Mouse (Mus musculus): ENCODE measurements around the gene Gzmm.

Gene Gzmm

GRCm38 (mm10) chr10:79726090-79726489 lies 37.3 kb downstream of the Gzmm start:
- DNase-seq (ENCODE audit: low spot score): peak; percentile 60

GRCm38 (mm10) chr10:79728323-79729249 lies 39.8 kb downstream of the Gzmm start:
- DNase-seq (ENCODE audit: low spot score): peak; percentile 55

DNA sequence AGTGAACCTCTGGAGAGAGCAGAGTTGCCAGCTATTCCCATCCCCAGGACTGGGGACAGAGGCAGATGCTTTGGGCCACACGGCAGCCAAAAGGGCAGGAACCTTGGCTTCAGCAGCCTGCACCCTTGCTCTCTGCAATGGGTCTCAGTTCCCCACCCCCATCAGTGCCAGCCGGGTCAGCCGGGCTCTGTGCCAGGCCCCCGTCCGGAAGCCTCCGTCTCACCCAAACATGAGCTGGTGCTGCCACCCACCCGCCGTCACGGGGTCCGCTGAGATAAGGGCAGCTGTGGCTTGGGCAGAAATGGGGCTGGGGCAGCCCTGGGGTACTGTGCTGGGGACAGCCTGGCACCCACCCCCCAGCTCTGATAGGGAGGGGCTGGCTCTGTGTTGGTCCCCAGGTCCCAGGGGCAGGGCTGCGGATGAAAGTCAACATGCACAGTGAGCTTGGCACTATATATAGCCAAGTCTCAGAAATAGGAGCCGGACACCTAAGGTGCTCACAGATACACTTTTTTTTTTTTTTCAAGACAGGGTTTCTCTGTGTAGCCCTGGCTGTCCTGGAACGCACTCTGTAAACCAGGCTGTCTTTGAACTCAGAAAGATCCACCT lies 40.6 kb downstream of the Gzmm start:
- peak; percentile 68 for DNase-seq (ENCODE audit: low spot score)

- no peak for DNase-seq (ENCODE audit: low spot score)
Measured at GRCm38 (mm10) chr10:79732500-79732899, 43.7 kb downstream of the Gzmm start.

DNA sequence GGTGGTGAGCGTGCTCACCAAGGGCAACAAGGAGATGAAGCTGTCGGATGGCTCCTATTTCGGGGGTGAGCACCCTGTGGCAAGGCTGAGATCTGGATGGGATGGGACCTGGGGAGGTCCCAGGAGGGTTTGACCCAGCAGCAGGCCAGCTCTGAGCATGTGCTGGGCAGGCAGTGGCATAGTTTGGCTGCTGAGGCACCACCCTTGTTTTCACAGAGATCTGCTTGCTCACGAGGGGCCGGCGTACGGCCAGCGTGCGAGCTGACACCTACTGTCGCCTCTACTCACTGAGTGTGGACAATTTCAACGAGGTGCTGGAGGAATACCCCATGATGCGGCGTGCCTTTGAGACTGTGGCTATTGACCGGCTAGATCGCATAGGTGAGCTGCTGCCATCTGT lies 45.0 kb downstream of the Gzmm start:
- no peak for DNase-seq (ENCODE audit: low spot score)

DNA sequence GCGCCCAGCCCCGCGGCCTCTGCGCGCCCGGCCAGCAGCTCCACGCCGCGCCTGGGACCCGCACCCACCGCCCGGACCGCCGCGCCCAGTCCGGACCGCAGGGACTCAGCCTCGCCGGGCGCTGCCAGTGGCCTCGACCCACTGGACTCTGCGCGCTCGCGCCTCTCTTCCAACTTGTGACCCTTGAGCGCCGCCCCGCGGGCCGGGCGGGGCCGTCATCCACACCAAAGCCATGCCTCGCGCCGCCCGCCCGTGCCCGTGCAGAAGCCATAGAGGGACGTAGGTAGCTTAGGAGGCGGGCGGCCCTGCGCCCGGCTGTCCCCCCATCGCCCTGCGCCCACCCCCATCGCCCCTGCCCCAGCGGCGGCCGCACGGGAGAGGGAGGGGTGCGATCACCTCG lies 46.5 kb downstream of the Gzmm start:
- DNase-seq (ENCODE audit: low spot score): no peak

- DNase-seq (ENCODE audit: low spot score): no peak
Measured at GRCm38 (mm10) chr10:79736706-79737105, 47.9 kb downstream of the Gzmm start.

- no peak for DNase-seq (ENCODE audit: low spot score)
Measured at GRCm38 (mm10) chr10:79738259-79738658, 49.4 kb downstream of the Gzmm start.

GRCm38 (mm10) chr10:79739234-79739633 lies 50.4 kb downstream of the Gzmm start:
- no peak for DNase-seq (ENCODE audit: low spot score)

DNA sequence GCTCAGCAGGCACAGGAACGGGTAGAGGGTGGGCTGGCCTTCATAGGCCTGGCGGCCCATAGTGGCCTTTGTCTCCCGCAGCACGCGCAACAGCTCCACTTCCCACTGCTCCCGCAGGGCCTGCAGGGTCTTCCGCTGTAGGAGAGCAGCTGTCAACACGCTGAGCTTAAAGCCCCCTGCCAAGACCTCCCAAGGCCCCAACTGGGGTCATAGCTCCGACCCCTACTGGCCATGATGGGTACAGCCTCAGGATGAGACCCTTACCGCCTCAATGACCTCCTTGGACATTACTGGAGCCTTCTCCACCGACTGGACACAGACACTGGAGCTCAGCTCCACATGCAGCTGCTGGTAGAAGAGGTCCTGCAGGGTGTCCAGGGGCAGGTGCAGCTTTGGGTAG lies 52.0 kb downstream of the Gzmm start:
- no peak for DNase-seq (ENCODE audit: low spot score)

DNA sequence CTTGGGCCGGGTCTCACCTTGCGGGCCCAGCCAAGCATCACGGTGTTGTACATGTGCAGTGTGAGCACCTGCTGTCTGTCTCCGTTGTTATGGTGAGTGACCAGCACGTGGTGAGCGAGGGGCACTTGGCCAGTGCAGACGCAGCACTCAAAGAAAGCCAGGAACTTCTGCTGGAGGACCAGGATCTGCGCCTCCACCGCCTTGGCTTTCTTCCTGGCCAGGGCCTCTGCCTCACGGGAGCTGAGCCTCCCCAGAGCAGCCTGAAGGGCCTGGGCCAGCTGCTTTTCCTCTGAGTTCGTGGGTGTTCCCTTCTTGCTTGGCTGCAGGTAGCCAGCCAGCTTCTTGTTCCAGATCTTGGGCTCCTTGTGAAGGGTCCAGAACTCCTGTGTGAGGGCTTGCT lies 54.3 kb downstream of the Gzmm start:
- no peak for DNase-seq (ENCODE audit: low spot score)

GRCm38 (mm10) chr10:79743650-79744365 lies 55.0 kb downstream of the Gzmm start:
- DNase-seq (ENCODE audit: low spot score): no peak

Data from layer of hippocampus, adult 11-12 months (tissue).